Mouse (Mus musculus) CH12.LX (cell line): Measurements from ENCODE around the gene Neu4.
"Not testable (repeated sequence)": the region's sequence is repeated elsewhere in the genome, so short reads cannot be mapped to it uniquely, and the experiment has no call there.

Experiments
- CTCF ChIP-seq, 2 experiments: IDR thresholded peaks in 1 of 2; conservative IDR thresholded peaks in 1 of 2; 2 replicates each; pipeline ENCODE4 v1.5.1; 2011 to 2012; ENCODE audit warnings: low read depth in 2 of 2, low read length in 2 of 2, improper control_type of control experiment in 1 of 2, inconsistent platforms in 1 of 2, mild to moderate bottlenecking in 1 of 2, moderate library complexity in 1 of 2
- E2F4 ChIP-seq: IDR thresholded peaks from 2 replicates; pipeline ENCODE4 v1.6.1; 2011; ENCODE audit warnings: low read depth, low read length, improper control_type of control experiment; ENCODE audit not compliant: insufficient replicate concordance
- ELF1 ChIP-seq: IDR thresholded peaks from 2 replicates; pipeline ENCODE4 v1.6.1; 2014; ENCODE audit warnings: low read depth, mild to moderate bottlenecking, inconsistent platforms, low read length, improper control_type of control experiment
- EP300 ChIP-seq: IDR thresholded peaks from 2 replicates; pipeline ENCODE4 v1.6.1; 2011; ENCODE audit warnings: low read length, improper control_type of control experiment
- MAFK ChIP-seq: IDR thresholded peaks from 2 replicates; pipeline ENCODE4 v1.6.1; 2011; ENCODE audit warnings: low read length, improper control_type of control experiment; ENCODE audit not compliant: insufficient replicate concordance
- MAX ChIP-seq: IDR thresholded peaks from 2 replicates; pipeline ENCODE4 v1.6.1; 2011; ENCODE audit warnings: low read length, improper control_type of control experiment
- MYC ChIP-seq: IDR thresholded peaks from 2 replicates; pipeline ENCODE4 v1.6.1; 2011; ENCODE audit warnings: low read depth, mild to moderate bottlenecking, improper control_type of control experiment, low read length
- POLR2A ChIP-seq: IDR thresholded peaks from 2 replicates; pipeline ENCODE4 v1.6.1; 2011; ENCODE audit warnings: low read depth, mild to moderate bottlenecking, improper control_type of control experiment, low read length
- SIN3A ChIP-seq: IDR thresholded peaks from 2 replicates; pipeline ENCODE4 v1.6.1; 2012; ENCODE audit warnings: low read length, improper control_type of control experiment, inconsistent platforms
- SMC3 ChIP-seq: IDR thresholded peaks from 2 replicates; pipeline ENCODE4 v1.6.1; 2011; ENCODE audit warnings: low read depth, low read length, improper control_type of control experiment
- TBP ChIP-seq: conservative IDR thresholded peaks from 2 replicates; pipeline ENCODE4 v1.6.1; 2011; ENCODE audit warnings: low read depth, low read length, improper control_type of control experiment
- TCF12 ChIP-seq: IDR thresholded peaks from 2 replicates; pipeline ENCODE4 v1.6.1; 2014; ENCODE audit warnings: low read depth, mild to moderate bottlenecking, inconsistent platforms, low read length, improper control_type of control experiment
- USF2 ChIP-seq: conservative IDR thresholded peaks from 2 replicates; pipeline ENCODE4 v1.6.1; 2011; ENCODE audit warnings: low read depth, low read length, improper control_type of control experiment

GRCm38 (mm10) chr1:94005954-94006506, 14.2 kb upstream of the Neu4 start:
- not testable (repeated sequence) for TF ChIP-seq CTCF (conservative IDR thresholded peaks at IDR 0.05 in 1 of 2, IDR thresholded peaks at IDR 0.05 in 1 of 2; ENCODE audit: low read depth in 2 of 2, low read length in 2 of 2); MYC; POLR2A; TCF12; E2F4; USF2; TBP; MAFK; ELF1; SMC3; SIN3A; EP300; MAX
